Mouse (Mus musculus) cerebellum, postnatal 14 days (tissue): ENCODE results near the gene Olfr1349.
A peak's percentile ranks its signal among the peaks of the same experiment; 100 is the strongest.
"Not testable (repeated sequence)": the region's sequence is repeated elsewhere in the genome, so short reads cannot be mapped to it uniquely, and the experiment has no call there.

Experiments used
- DNase-seq, 2 experiments: peaks; one replicate each; pipeline ENCODE4 v3.0.0; 2021; ENCODE audit warnings: mixed read lengths in 2 of 2

Gene Olfr1349

DNA sequence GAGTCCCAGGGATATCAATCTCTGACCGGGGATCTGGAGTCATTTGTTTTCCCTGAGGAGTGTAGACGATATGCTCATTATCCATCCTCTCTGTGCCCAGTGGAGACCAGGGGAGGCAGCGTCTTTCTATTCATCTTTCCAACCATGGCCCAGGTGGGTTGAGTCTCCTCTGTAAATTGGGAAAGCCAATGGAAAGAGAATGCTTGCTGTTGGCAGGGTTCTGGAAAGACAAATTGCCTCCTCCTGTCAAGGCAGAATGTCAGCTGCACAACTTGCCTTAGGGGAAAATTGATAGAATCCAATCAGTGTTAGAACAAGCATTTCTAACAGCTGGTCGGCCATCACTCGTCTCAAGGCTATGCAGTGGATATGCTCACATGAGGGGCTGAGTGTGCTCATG is at the start of gene Olfr1349:
TSS of gene Olfr1349 (minus strand) at position 101 of the 400 bp plus-strand sequence.
- no peak for DNase-seq

GRCm38 (mm10) chr7:6564541-6564940 is 41.8 kb upstream of the Olfr1349 start, which contains the start of gene Olfr1350:
TSS of gene Olfr1350 (plus strand) at chr7:6564841.
- no peak for DNase-seq

GRCm38 (mm10) chr7:6526141-6526540 is 3.4 kb upstream of the Olfr1349 start:
- peak; percentile 6 to 47 for DNase-seq

- peak in 1 of 2 experiments; percentile 4 for DNase-seq
Observed at GRCm38 (mm10) chr7:6525001-6525400, 2.3 kb upstream of the Olfr1349 start.

GRCm38 (mm10) chr7:6521666-6522065 is 1.1 kb downstream of the Olfr1349 start:
- DNase-seq = no peak

- DNase-seq = no peak
Observed at GRCm38 (mm10) chr7:6508648-6509047, 14.1 kb downstream of the Olfr1349 start, which contains the start of gene Olfr1348. TSS of gene Olfr1348 (minus strand) at chr7:6508748.

- no peak for DNase-seq
Observed at GRCm38 (mm10) chr7:6499655-6500054, 23.1 kb downstream of the Olfr1349 start, which contains the start of gene Olfr1347. TSS of gene Olfr1347 (minus strand) at chr7:6499755.

DNA sequence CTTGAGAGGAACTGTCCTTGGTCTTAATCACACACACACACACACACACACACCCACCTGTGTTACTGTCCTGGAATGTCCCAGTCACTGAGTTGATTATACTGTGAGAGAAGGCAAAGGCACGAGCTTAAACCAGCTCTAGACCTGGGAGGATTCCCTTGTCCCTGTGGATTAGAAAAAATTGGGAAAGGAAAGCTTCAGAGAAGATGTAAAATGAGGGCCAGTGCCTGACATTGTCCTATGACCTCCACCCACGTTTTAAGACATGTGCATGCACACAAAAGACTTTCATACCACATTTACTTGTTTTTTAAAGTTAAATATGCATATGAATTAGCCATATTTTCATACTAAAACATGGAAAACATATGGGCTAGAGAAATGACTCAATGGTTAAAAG is 35.9 kb downstream of the Olfr1349 start, which contains the start of gene Olfr5:
TSS of gene Olfr5 (minus strand) at position 101 of the 400 bp plus-strand sequence.
- no peak for DNase-seq

GRCm38 (mm10) chr7:6477633-6478032 is 45.1 kb downstream of the Olfr1349 start:
- not testable (repeated sequence) for DNase-seq

DNA sequence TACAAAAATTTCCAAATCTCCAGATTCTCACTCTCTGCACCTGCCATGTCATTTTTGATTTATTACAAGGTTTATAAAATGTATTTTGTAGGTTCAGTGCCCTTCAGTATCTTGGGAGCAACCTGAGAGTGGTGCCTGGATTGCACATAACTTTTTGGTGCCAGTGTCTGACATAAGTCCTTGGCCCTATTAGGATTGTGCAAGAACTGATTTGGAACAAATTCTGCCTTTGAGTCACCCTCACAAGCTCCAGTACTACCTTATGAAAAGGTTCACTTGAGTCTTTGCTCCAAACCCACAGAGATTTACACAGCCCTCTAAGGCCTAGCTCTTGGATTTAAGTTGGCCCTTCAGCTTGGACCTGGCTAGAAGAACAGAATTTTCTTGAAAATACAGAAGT is 55.8 kb downstream of the Olfr1349 start, which contains the start of gene Olfr1346:
TSS of gene Olfr1346 (plus strand) at position 151 of the 400 bp plus-strand sequence.
- no peak for DNase-seq
